Mouse (Mus musculus) ES-E14 (cell line): ENCODE data around the gene Itgb3.

Experiments used
- CHD2 ChIP-seq: IDR thresholded peaks from 2 replicates; pipeline ENCODE4 v1.6.1; 2014; ENCODE audit warnings: mild to moderate bottlenecking, low read depth, low read length, inconsistent platforms
- HCFC1 ChIP-seq: IDR thresholded peaks from 2 replicates; pipeline ENCODE4 v1.6.1; 2012; ENCODE audit warnings: low read length, inconsistent platforms, borderline replicate concordance; ENCODE audit not compliant: insufficient read depth
- MAFK ChIP-seq: IDR thresholded peaks from 2 replicates; pipeline ENCODE4 v1.6.1; 2014; ENCODE audit warnings: mild to moderate bottlenecking, low read depth, low read length, inconsistent platforms; ENCODE audit not compliant: insufficient read depth
- ZC3H11A ChIP-seq: IDR thresholded peaks from 2 replicates; pipeline ENCODE4 v1.6.1; 2012; ENCODE audit warnings: low read depth, mild to moderate bottlenecking, inconsistent platforms, low read length, borderline replicate concordance
- ZNF384 ChIP-seq: IDR thresholded peaks from 2 replicates; pipeline ENCODE4 v1.6.1; 2012; ENCODE audit warnings: low read depth, low read length, inconsistent platforms

GRCm38 (mm10) chr11:104572566-104572965 lies 35.2 kb upstream of the Itgb3 start:
- no peak for TF ChIP-seq ZC3H11A
- no peak for TF ChIP-seq ZNF384
- no peak for TF ChIP-seq HCFC1
- TF ChIP-seq CHD2 = no peak
- no peak for TF ChIP-seq MAFK
